Mouse (Mus musculus) heart, embryonic 11.5 days (tissue): ENCODE data around the gene Trp53tg5. TPM values are rescaled to one million over a fixed set of nuclear protein-coding genes. Genes with fewer than 3 reads are reported as not detected.
A peak's percentile ranks its signal among the peaks of the same experiment; 100 is the strongest.

Source experiments
- ATAC-seq: fragments of 200-750 bp; cut with Nextera tagmentation; replicated peaks from 2 replicates; pipeline ENCODE4 v1.8.0; 2017; ENCODE audit warnings: moderate library complexity; ENCODE audit not compliant: insufficient number of reproducible peaks, low FRiP score, low TSS enrichment
- H3K27ac ChIP-seq: fragments of 300-500 bp; sonication (generic); 2 replicates; pipeline ENCODE4 v1.5.1; 2014; ENCODE audit warnings: mild to moderate bottlenecking, low read depth, low read length
- H3K27me3 ChIP-seq: fragments of 300-500 bp; sonication (generic); 2 replicates; pipeline ENCODE4 v1.6.1; 2014; ENCODE audit warnings: mild to moderate bottlenecking, low read length, mixed read lengths; ENCODE audit not compliant: control insufficient read depth, insufficient read depth
- H3K36me3 ChIP-seq: fragments of 300-500 bp; sonication (generic); 2 replicates; pipeline ENCODE4 v1.6.1; 2014; ENCODE audit warnings: mild to moderate bottlenecking, low read length, moderate library complexity, mixed read lengths; ENCODE audit not compliant: control insufficient read depth, insufficient read depth
- H3K4me1 ChIP-seq: fragments of 300-500 bp; sonication (generic); 2 replicates; pipeline ENCODE4 v1.6.1; 2014; ENCODE audit warnings: low read length; ENCODE audit not compliant: control insufficient read depth, insufficient read depth
- H3K4me2 ChIP-seq: fragments of 300-500 bp; sonication (generic); 2 replicates; pipeline ENCODE4 v1.6.1; 2014; ENCODE audit warnings: mild to moderate bottlenecking, moderate library complexity
- H3K4me3 ChIP-seq: fragments of 300-500 bp; sonication (generic); 2 replicates; pipeline ENCODE4 v1.5.1; 2014; ENCODE audit warnings: low read depth, low read length
- H3K9ac ChIP-seq: fragments of 300-500 bp; sonication (generic); 2 replicates; pipeline ENCODE4 v1.6.1; 2014; ENCODE audit warnings: mild to moderate bottlenecking, low read depth, low read length, moderate library complexity
- H3K9me3 ChIP-seq: fragments of 300-500 bp; sonication (generic); replicated peaks from 2 replicates; pipeline ENCODE4 v1.6.1; 2016; ENCODE audit warnings: low read length; ENCODE audit not compliant: control insufficient read depth
- WGBS: fragments of 180-500 bp; shearing (Covaris S2); extraction: QIAGEN DNeasy Blood & Tissue Kit; methylation state at CpG from one replicate; pipeline ENCODE4 v1.1.7; 2014; ENCODE audit not compliant: insufficient replicate concordance; 5-methylcytosine and 5-hydroxymethylcytosine counted together
- polyA plus RNA-seq: library from polyadenylated mRNA; unstranded; fragments of >200 nt; fragmentation: Nextera tagmentation; extraction: Ambion mirVana; gene quantifications from 2 replicates; pipeline ENCODE4 v1.2.1, GENCODE M21; 2014

Gene Trp53tg5
- polyA plus RNA-seq = not detected in 2 replicates

DNA sequence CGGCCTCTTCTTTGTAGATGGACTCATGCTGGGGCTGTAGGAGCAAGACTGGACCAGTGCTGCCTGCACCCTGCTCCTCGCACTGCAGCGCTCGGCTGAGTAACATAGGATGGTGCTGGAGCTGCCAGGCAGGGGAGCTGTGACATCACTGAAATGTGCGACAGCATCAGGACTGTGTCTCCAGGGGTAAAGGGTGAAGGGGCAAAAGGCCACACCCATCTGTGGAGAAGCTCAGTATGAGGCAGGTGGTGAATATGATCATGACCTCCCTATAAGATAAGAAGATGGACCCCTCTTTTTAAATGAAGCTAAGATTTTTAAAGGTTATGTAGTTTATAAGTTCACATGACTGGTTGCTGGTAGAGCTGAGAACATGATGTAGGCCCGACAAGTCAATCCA lies at the start of gene Trp53tg5:
Gene Trp53tg5, minus strand, starts transcription at position 101 of the 400 bp plus-strand sequence.
- Histone ChIP-seq H3K9me3 (no peaks in the 10 kb centered on the region), H3K36me3 (no peaks in the 10 kb centered on the region), H3K27ac (no peak within 1 kb of the TSS), H3K4me3 (no peak within 1 kb of the TSS), H3K4me2 (no peak within 1 kb of the TSS), H3K9ac (peak within 1 kb of the TSS; percentile 22; the same call in 1 of the 2 replicates), H3K4me1 (no peaks in the 10 kb centered on the region), H3K27me3 (no peaks in the 10 kb centered on the region)
- ATAC-seq = 0 out of 2 replicates have a peak, but pooled peaks have one; percentile 7
- WGBS = 83% methylated on average over 6 of the region's 6 CpGs

DNA sequence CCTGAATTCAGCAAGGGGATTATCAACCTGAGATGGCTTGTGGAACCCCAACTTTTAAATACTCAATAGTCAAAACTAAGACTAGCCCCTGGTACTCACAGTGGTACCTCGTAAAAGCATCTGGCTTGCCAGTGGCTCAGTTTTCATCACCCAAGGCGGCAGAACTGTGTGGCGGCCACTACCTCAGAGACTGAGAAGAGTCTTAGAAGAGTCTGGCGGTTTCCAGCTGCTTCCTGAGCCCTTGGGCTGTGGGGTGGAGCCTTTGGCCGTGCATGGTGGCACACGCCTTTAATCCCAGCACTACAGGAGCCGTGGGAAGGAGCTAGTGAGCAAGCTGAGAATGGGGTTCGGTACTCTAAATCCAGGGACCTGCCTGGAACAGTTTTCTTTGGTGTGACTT lies 48.8 kb upstream of the Trp53tg5 start:
- Histone ChIP-seq H3K4me2 (no peak overlapping the region), H3K9me3 (no peaks in the 10 kb centered on the region), H3K4me3 (no peak overlapping the region), H3K27me3 (peaks cover 3% of the 10 kb centered on the region; the same call in 1 of the 2 replicates), H3K4me1 (no peaks in the 10 kb centered on the region), H3K27ac (no peak overlapping the region), H3K9ac (no peak overlapping the region), H3K36me3 (no peaks in the 10 kb centered on the region)
- 22% methylated on average over 8 of the region's 8 CpGs for WGBS
- no peak for ATAC-seq

DNA sequence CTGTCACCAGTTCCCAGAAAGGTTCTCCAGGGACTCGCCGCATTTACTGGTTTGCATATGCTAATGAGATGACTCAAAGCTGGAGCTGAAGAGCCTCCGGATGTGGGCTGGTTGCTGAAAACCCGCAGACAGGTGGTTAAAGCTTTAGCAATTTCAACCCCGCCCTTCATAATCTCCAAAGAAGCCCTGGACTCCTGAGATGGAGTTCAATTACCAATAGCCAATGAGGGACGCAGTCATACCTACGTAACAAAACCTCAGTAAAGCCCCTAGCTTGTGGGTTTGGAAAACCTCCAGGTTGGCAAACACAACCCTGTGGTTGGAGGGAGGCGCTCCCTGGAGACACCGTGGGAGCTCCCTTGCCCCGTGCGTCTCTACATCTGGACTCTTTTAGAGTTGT lies 48.3 kb upstream of the Trp53tg5 start:
- WGBS = 15% methylated on average over 11 of the region's 11 CpGs
- no peak for ATAC-seq
- Histone ChIP-seq H3K4me3 (no peak overlapping the region), H3K4me2 (no peak overlapping the region), H3K9ac (no peak overlapping the region), H3K4me1 (no peaks in the 10 kb centered on the region), H3K9me3 (no peaks in the 10 kb centered on the region), H3K27ac (no peak overlapping the region), H3K36me3 (no peaks in the 10 kb centered on the region), H3K27me3 (peaks cover 3% of the 10 kb centered on the region; the same call in 1 of the 2 replicates)

DNA sequence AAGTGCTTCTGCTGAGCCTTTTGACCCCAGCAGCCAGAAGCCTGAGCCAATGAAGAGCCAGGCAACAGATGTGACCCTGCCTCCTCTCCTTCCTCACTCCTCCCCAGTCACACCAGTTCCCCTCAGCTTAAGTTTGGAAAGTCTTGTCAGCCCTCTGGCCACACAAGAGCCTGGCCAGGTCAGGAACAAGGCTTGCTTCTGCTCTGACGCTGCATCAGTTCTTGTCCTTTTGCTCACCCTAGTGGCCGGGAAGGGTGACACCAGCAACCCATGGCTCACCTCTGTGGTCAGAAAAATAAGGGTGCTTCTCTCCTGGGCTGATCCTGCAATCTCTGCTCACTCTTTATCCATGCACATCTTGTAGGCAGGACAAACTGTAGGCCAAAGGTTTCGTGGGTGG lies 47.3 kb upstream of the Trp53tg5 start:
- Histone ChIP-seq H3K9ac (no peak overlapping the region), H3K4me3 (no peak overlapping the region), H3K9me3 (no peaks in the 10 kb centered on the region), H3K4me2 (no peak overlapping the region), H3K4me1 (no peaks in the 10 kb centered on the region), H3K36me3 (no peaks in the 10 kb centered on the region), H3K27ac (no peak overlapping the region), H3K27me3 (peaks cover 3% of the 10 kb centered on the region; the same call in 1 of the 2 replicates)
- ATAC-seq = no peak; the same call in 1 of the 2 replicates
- WGBS = 8% methylated on average over 3 of the region's 3 CpGs

DNA sequence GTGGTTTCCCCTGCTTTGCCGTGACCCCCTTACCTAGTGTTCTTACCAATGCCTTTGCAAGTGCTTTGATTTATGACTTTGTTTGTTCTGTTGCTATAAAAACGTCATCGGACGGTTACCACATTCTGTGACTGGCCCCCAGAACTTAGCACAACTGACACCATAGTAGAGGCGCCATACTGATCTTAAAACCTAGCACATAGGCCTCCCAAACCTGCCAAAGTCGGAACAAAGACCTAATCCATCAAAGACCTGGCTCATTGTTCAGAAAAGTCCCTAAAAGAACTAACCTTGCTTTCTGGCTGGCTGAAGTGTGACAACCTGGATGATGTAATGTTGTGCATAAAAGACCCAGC lies 45.6 kb upstream of the Trp53tg5 start:
- Histone ChIP-seq H3K9ac (no peak overlapping the region), H3K36me3 (no peaks in the 10 kb centered on the region), H3K27me3 (peaks cover 3% of the 10 kb centered on the region; the same call in 1 of the 2 replicates), H3K27ac (no peak overlapping the region), H3K4me1 (no peaks in the 10 kb centered on the region), H3K4me2 (no peak overlapping the region), H3K4me3 (no peak overlapping the region), H3K9me3 (no peaks in the 10 kb centered on the region)
- no peak for ATAC-seq
- 69% methylated on average over 6 of the region's 6 CpGs for WGBS

DNA sequence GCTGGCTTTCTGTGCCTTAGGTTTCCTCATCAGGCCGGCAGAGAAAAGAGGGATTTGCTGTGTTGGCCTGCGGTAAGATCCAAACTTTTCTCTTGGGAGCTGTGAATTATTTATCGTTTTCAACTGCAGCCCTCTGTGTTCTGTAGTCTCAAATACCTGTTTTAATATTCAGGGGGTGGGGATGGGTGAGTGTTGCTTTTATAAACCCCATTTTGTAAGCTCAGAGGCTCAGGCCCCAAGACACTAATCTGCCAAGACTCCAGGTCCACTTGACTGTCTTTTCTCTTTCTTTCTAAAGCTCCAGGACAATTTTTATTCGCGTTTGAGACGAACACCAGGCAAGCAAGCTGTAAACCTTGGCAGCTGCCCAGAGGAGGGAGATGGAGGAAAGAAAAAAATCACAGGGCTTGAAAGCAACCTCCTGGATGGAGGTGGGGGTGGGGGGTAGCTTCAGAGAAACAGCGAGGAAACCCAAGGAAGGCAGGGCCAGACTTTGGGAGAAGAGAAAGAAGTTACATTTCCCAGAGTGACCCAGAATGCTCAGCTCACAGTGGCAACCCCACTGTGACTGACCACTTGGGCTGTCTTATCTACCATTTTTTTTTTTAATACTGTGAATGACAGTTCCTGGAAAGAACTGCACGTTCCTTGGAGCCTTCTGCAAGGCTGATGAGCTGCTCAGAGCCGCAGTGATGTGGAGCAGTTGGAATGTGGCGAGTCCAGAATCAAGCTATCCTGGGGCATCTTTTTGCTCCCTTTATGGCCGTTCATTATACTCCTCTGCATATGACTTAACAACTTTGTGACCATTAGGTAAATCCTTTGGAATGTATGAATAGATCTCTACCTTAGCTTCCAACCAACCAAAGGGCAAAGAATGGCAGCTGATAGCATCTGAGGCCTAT lies 45.0 kb upstream of the Trp53tg5 start:
- Histone ChIP-seq H3K36me3 (no peaks in the 10 kb centered on the region), H3K4me1 (no peaks in the 10 kb centered on the region), H3K27ac (no peak overlapping the region), H3K27me3 (peaks cover 3% of the 10 kb centered on the region; the same call in 1 of the 2 replicates), H3K4me2 (no peak overlapping the region), H3K9me3 (no peaks in the 10 kb centered on the region), H3K9ac (no peak overlapping the region), H3K4me3 (no peak overlapping the region)
- no peak for ATAC-seq
- 42% methylated on average over 11 of the region's 11 CpGs for WGBS

DNA sequence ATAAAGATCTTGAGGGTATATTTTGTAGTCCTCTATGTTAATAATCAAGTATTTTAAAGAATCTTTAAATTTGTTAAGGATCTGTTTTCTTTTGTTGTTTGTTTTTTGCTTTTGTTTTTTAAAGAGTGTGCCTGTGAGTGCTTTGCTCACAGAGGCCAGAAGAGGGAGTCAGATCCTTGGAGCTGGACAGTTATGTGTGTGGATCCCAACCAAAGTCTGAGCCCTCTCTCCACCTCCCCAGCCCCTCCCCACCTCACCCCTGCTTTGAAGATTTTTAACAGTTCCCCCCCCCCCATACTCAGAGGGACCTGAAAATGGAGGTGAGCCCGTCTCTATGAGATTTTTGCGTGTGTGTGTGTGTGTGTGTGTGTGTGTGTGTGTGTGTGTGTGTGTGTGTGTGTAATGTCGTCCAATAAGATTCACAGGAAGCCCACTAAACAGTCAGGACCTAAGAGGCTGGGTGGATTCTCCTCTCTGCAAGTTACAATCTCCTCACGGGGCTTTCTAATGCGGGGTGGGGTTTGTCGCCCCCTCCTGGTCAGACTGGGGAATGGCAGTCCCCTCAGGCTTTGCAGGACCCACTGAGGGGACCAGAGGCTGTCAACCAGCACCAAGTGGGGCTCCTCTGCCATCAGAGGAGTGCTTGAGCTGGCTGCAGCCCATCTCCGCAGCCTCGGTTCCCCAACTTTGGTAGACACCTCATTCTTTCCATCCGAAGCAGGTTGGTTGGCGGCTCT lies 44.1 kb upstream of the Trp53tg5 start:
- no peak overlapping the region for H3K27ac ChIP-seq

DNA sequence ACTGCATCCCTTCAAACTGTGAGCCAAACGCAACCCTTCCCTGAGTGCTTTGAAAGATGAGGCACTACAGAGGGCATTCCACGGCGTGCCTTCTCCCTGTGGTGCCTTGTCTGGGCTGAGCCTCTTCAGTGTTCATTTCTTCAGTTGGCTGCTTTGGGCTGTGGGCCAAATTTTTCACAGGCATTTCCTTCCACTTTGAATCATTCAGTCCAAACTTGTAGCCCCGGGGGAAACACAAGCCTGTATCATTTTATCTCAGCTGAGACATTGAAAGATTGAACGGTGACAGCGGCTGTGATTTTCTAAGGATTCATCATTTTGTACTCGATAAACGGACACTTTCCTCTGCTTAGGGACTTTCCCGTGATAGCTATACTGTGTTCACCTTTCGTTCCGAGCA lies 43.1 kb upstream of the Trp53tg5 start:
- Histone ChIP-seq H3K27me3 (no peaks in the 10 kb centered on the region; the same call in 1 of the 2 replicates), H3K4me2 (no peak overlapping the region), H3K4me3 (no peak overlapping the region), H3K9me3 (no peaks in the 10 kb centered on the region), H3K4me1 (no peaks in the 10 kb centered on the region), H3K36me3 (no peaks in the 10 kb centered on the region), H3K9ac (no peak overlapping the region), H3K27ac (no peak overlapping the region)
- WGBS = 84% methylated on average over 11 of the region's 11 CpGs
- ATAC-seq = no peak

More for the DNA sequence above, 44.1 kb upstream of the Trp53tg5 start:
- H3K4me1 ChIP-seq = no peaks in the 10 kb centered on the region
- 35% methylated on average over 9 of the region's 10 CpGs for WGBS
- ATAC-seq = no peak
- H3K4me3 ChIP-seq = no peak overlapping the region
- H3K27me3 ChIP-seq = peaks cover 3% of the 10 kb centered on the region; the same call in 1 of the 2 replicates
- no peaks in the 10 kb centered on the region for H3K36me3 ChIP-seq
- no peak overlapping the region for H3K9ac ChIP-seq
- no peak overlapping the region for H3K4me2 ChIP-seq
- H3K9me3 ChIP-seq = no peaks in the 10 kb centered on the region
